Mouse (Mus musculus): ENCODE results near the gene Klk11. TPM values are rescaled to one million over a fixed set of nuclear protein-coding genes. Genes with fewer than 3 reads are reported as not detected.

The Klk11 gene
- polyA plus RNA-seq, 1 experiment from 2014 or later = not detected

GRCm38 (mm10) chr7:43797844-43798462, 23.5 kb downstream of the Klk11 start:
- peak; percentile 19; the same call in 1 of the 2 replicates for ATAC-seq (ENCODE audit: low FRiP score)
- 44% methylated on average over 13 of the region's 13 CpGs for WGBS
- H3K9ac ChIP-seq = peak overlapping the region; percentile 68; the same call in 1 of the 2 replicates
- peaks cover 59% of the 10 kb centered on the region for H3K27me3 ChIP-seq
- peak overlapping the region; percentile 49 for H3K4me3 ChIP-seq
- H3K4me2 ChIP-seq = peak overlapping the region; percentile 75
- no peaks in the 10 kb centered on the region for H3K9me3 ChIP-seq
- no peak overlapping the region for H3K27ac ChIP-seq
- H3K36me3 ChIP-seq = no peaks in the 10 kb centered on the region
- peaks cover 17% of the 10 kb centered on the region for H3K4me1 ChIP-seq (replicated peaks)

- no peak overlapping the region for H3K9ac ChIP-seq
- no peak overlapping the region for H3K4me3 ChIP-seq
- H3K27me3 ChIP-seq = peaks cover 46% of the 10 kb centered on the region
- WGBS = 77% methylated on average over 7 of the region's 7 CpGs
- H3K27ac ChIP-seq = no peak overlapping the region
- H3K9me3 ChIP-seq = no peaks in the 10 kb centered on the region
- H3K4me1 ChIP-seq (replicated peaks) = peaks cover 17% of the 10 kb centered on the region
- no peak overlapping the region for H3K4me2 ChIP-seq
- no peak for ATAC-seq (ENCODE audit: low FRiP score)
- no peaks in the 10 kb centered on the region for H3K36me3 ChIP-seq
These were observed 25.5 kb downstream of the Klk11 start for GRCm38 (mm10) chr7:43799876-43800275.

- WGBS = 62% methylated on average over 5 of the region's 5 CpGs
- no peak within 1 kb of the TSS for H3K4me2 ChIP-seq
- H3K9ac ChIP-seq = no peak within 1 kb of the TSS
- ATAC-seq (ENCODE audit: low FRiP score) = no peak
- no peaks in the 10 kb centered on the region for H3K27me3 ChIP-seq
- H3K4me3 ChIP-seq = no peak within 1 kb of the TSS
- no peak within 1 kb of the TSS for H3K27ac ChIP-seq
- H3K4me1 ChIP-seq (replicated peaks) = no peaks in the 10 kb centered on the region
- H3K36me3 ChIP-seq = no peaks in the 10 kb centered on the region
- no peaks in the 10 kb centered on the region for H3K9me3 ChIP-seq
These were observed 36.6 kb downstream of the Klk11 start, which contains the start of gene Klk7 for GRCm38 (mm10) chr7:43810994-43811393. Gene Klk7, plus strand, starts transcription at chr7:43811294.

- H3K4me1 ChIP-seq (replicated peaks) = no peaks in the 10 kb centered on the region
- no peak for ATAC-seq (ENCODE audit: low FRiP score)
- H3K9me3 ChIP-seq = no peaks in the 10 kb centered on the region
- H3K36me3 ChIP-seq = no peaks in the 10 kb centered on the region
- no peaks in the 10 kb centered on the region for H3K27me3 ChIP-seq
- H3K9ac ChIP-seq = no peak overlapping the region
- H3K4me3 ChIP-seq = no peak overlapping the region
- 91% methylated on average over 7 of the region's 7 CpGs for WGBS
- H3K27ac ChIP-seq = no peak overlapping the region
- no peak overlapping the region for H3K4me2 ChIP-seq
These were observed 40.8 kb downstream of the Klk11 start for GRCm38 (mm10) chr7:43815211-43815610.

GRCm38 (mm10) chr7:43816746-43817145, 42.3 kb downstream of the Klk11 start:
- Histone ChIP-seq H3K27me3 (no peaks in the 10 kb centered on the region), H3K4me1 (replicated peaks) (no peaks in the 10 kb centered on the region), H3K27ac (no peak overlapping the region), H3K36me3 (no peaks in the 10 kb centered on the region), H3K4me2 (no peak overlapping the region), H3K9me3 (no peaks in the 10 kb centered on the region), H3K9ac (no peak overlapping the region), H3K4me3 (no peak overlapping the region)
- no peak for ATAC-seq (ENCODE audit: low FRiP score)

GRCm38 (mm10) chr7:43821581-43821980, 47.2 kb downstream of the Klk11 start:
- no peak for ATAC-seq (ENCODE audit: low FRiP score)
- Histone ChIP-seq H3K27ac (no peak overlapping the region), H3K9me3 (no peaks in the 10 kb centered on the region)

GRCm38 (mm10) chr7:43824199-43824598, 49.8 kb downstream of the Klk11 start, which contains the start of gene Klk6:
Gene Klk6, plus strand, starts transcription at chr7:43824499.
- Histone ChIP-seq H3K27ac (no peak within 1 kb of the TSS), H3K9me3 (no peaks in the 10 kb centered on the region), H3K4me1 (replicated peaks) (no peaks in the 10 kb centered on the region), H3K27me3 (no peaks in the 10 kb centered on the region), H3K4me2 (no peak within 1 kb of the TSS), H3K36me3 (no peaks in the 10 kb centered on the region), H3K9ac (no peak within 1 kb of the TSS), H3K4me3 (no peak within 1 kb of the TSS)
- no peak for ATAC-seq (ENCODE audit: low FRiP score)
- 71% methylated on average over 10 of the region's 10 CpGs for WGBS

More at GRCm38 (mm10) chr7:43821581-43821980, 47.2 kb downstream of the Klk11 start:
- no peak overlapping the region for H3K9ac ChIP-seq
- no peaks in the 10 kb centered on the region for H3K36me3 ChIP-seq
- no peak overlapping the region for H3K4me3 ChIP-seq
- WGBS = 90% methylated on average over 7 of the region's 7 CpGs
- H3K4me1 ChIP-seq (replicated peaks) = no peaks in the 10 kb centered on the region
- H3K27me3 ChIP-seq = no peaks in the 10 kb centered on the region
- no peak overlapping the region for H3K4me2 ChIP-seq

- Histone ChIP-seq H3K4me1 (replicated peaks) (no peaks in the 10 kb centered on the region), H3K9me3 (no peaks in the 10 kb centered on the region), H3K4me3 (no peak overlapping the region), H3K36me3 (no peaks in the 10 kb centered on the region), H3K4me2 (no peak overlapping the region), H3K27me3 (no peaks in the 10 kb centered on the region), H3K9ac (no peak overlapping the region), H3K27ac (no peak overlapping the region)
- ATAC-seq (ENCODE audit: low FRiP score) = no peak
- WGBS = 89% methylated on average over 5 of the region's 5 CpGs
These were observed 51.7 kb downstream of the Klk11 start for GRCm38 (mm10) chr7:43826056-43826455.

- H3K27me3 ChIP-seq = no peaks in the 10 kb centered on the region
- no peaks in the 10 kb centered on the region for H3K9me3 ChIP-seq
- H3K4me1 ChIP-seq (replicated peaks) = no peaks in the 10 kb centered on the region
- no peak overlapping the region for H3K4me2 ChIP-seq
- WGBS = 85% methylated on average over 4 of the region's 4 CpGs
- H3K9ac ChIP-seq = no peak overlapping the region
- no peaks in the 10 kb centered on the region for H3K36me3 ChIP-seq
- no peak for ATAC-seq (ENCODE audit: low FRiP score)
- H3K27ac ChIP-seq = no peak overlapping the region
- H3K4me3 ChIP-seq = no peak overlapping the region
These were observed 53.3 kb downstream of the Klk11 start for GRCm38 (mm10) chr7:43827706-43828105.

Other genes starting within 250 kb of the Klk11 start
- gene Cd33, start 230.2 kb upstream of the Klk11 start, polyA plus RNA-seq (2015; fragmentation: Nextera tagmentation; extraction: Ambion mirVana) = 0.71 and 0.91 TPM in 2 replicates
- gene Zfp658, start 212.3 kb upstream of the Klk11 start, polyA plus RNA-seq (2015; fragmentation: Nextera tagmentation; extraction: Ambion mirVana) = 8.5 and 10.0 TPM in 2 replicates
- gene Zfp719, start 195.0 kb upstream of the Klk11 start, polyA plus RNA-seq (2015; fragmentation: Nextera tagmentation; extraction: Ambion mirVana) = 15.1 and 15.5 TPM in 2 replicates
- 0.43 and 0.56 TPM in 2 replicates for gene Zfp819, start 167.4 kb upstream of the Klk11 start, polyA plus RNA-seq (2015; fragmentation: Nextera tagmentation; extraction: Ambion mirVana)
- not detected in 2 replicates for gene Ceacam18, start 139.9 kb upstream of the Klk11 start, polyA plus RNA-seq (2015; fragmentation: Nextera tagmentation; extraction: Ambion mirVana)
- gene Siglece, start 114.4 kb upstream of the Klk11 start, polyA plus RNA-seq (2015; fragmentation: Nextera tagmentation; extraction: Ambion mirVana) = 0.28 and 0.49 TPM in 2 replicates
- 20.4 and 21.8 TPM in 2 replicates for gene Ctu1, start 102.6 kb upstream of the Klk11 start, polyA plus RNA-seq (2015; fragmentation: Nextera tagmentation; extraction: Ambion mirVana)
- gene Klk14, start 84.2 kb upstream of the Klk11 start, polyA plus RNA-seq (2015; fragmentation: Nextera tagmentation; extraction: Ambion mirVana) = not detected in 2 replicates
- gene Klk13, start 62.0 kb upstream of the Klk11 start, polyA plus RNA-seq (2015; fragmentation: Nextera tagmentation; extraction: Ambion mirVana) = 0.09 and 0.10 TPM in 2 replicates
- not detected in 2 replicates for gene Klk12, start 5.7 kb upstream of the Klk11 start, polyA plus RNA-seq (2015; fragmentation: Nextera tagmentation; extraction: Ambion mirVana)
- gene Klk10, start 6.4 kb downstream of the Klk11 start, polyA plus RNA-seq (2015; fragmentation: Nextera tagmentation; extraction: Ambion mirVana) = 0.18 TPM in 1 of 2 replicates, not detected in the other
- gene Klk9, start 17.3 kb downstream of the Klk11 start, polyA plus RNA-seq (2015; fragmentation: Nextera tagmentation; extraction: Ambion mirVana) = 0.18 TPM in 1 of 2 replicates, not detected in the other
- 4.4 and 7.8 TPM in 2 replicates for gene Klk8, start 23.0 kb downstream of the Klk11 start, polyA plus RNA-seq (2015; fragmentation: Nextera tagmentation; extraction: Ambion mirVana)
- not detected in 2 replicates for gene Klk7, start 36.7 kb downstream of the Klk11 start, polyA plus RNA-seq (2015; fragmentation: Nextera tagmentation; extraction: Ambion mirVana)
- not detected in 2 replicates for gene Klk6, start 49.9 kb downstream of the Klk11 start, polyA plus RNA-seq (2015; fragmentation: Nextera tagmentation; extraction: Ambion mirVana)
- not detected in 2 replicates for gene Klk5, start 67.4 kb downstream of the Klk11 start, polyA plus RNA-seq (2015; fragmentation: Nextera tagmentation; extraction: Ambion mirVana)
- gene Klk4, start 106.6 kb downstream of the Klk11 start, polyA plus RNA-seq (2015; fragmentation: Nextera tagmentation; extraction: Ambion mirVana) = 0.98 and 1.5 TPM in 2 replicates
- gene Klk15, start 159.1 kb downstream of the Klk11 start, polyA plus RNA-seq (2015; fragmentation: Nextera tagmentation; extraction: Ambion mirVana) = not detected in 2 replicates
- not detected in 2 replicates for gene Klk1b8, start 176.1 kb downstream of the Klk11 start, polyA plus RNA-seq (2015; fragmentation: Nextera tagmentation; extraction: Ambion mirVana)
- not detected in 2 replicates for gene Klk1b1, start 192.1 kb downstream of the Klk11 start, polyA plus RNA-seq (2015; fragmentation: Nextera tagmentation; extraction: Ambion mirVana)
- not detected in 2 replicates for gene Klk1b9, start 201.5 kb downstream of the Klk11 start, polyA plus RNA-seq (2015; fragmentation: Nextera tagmentation; extraction: Ambion mirVana)
- not detected in 2 replicates for gene Klk1b11, start 221.3 kb downstream of the Klk11 start, polyA plus RNA-seq (2015; fragmentation: Nextera tagmentation; extraction: Ambion mirVana)
- not detected in 2 replicates for gene Klk1b26, start 237.6 kb downstream of the Klk11 start, polyA plus RNA-seq (2015; fragmentation: Nextera tagmentation; extraction: Ambion mirVana)

Measured in hindbrain, embryonic 13.5 days (tissue).